ENCODE assay signal across 18 mouse cellular contexts in the genomic region with DNA sequence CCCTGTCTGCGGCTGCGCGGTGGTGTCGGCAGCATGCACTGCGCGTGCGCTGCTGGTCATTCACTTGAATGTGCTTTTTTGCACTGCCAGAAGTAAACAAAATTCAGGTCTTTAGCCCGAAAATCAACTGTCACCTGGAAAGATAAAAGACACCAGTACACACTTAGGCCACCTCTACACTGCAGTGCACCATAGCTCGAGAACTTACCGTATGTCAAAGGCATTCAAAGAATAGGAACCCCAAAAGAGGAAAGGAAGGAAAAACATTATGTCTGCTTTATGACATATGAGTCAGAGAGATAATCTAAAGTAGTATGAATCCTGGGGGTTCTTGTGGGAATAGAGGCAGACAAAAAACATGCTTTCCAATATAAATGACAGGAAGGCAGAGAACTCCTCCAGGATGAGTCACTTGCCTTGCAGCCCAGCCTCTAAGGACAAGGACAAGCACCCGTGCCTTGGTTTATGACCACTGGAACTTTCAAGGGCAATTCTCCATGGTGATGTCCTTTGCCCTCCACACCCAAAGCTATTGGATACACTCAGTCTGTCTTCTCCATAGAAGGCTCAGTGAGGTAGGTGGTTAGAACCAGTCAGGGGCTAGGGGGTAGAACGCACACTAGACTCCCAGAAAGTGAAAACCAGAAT.
DNase-seq lines count a peak whose midpoint lies in the region; ATAC-seq lines count a peak whose summit lies in the region.
"Had no signal": no experiment of that assay in that cellular context is flagged by ENCODE, and none has a peak within 500 bp of the region (broad histone marks: within the 10 kb centered on the region; RNA-seq: fewer than 3 reads in every experiment).

No protein-coding gene starts in this region.

- no peaks in the 10 kb centered on the region for H3K9me3 ChIP-seq in intestine, embryonic 14.5 days (ENCODE audit: control insufficient read depth, low read length)
- H3K9me3 ChIP-seq: embryonic facial prominence, embryonic 15.5 days; forebrain, embryonic 15.5 days; heart, embryonic 13.5 days; hindbrain, embryonic 15.5 days had no signal

- H3K4me1 ChIP-seq in intestine, embryonic 14.5 days (replicated peaks; ENCODE audit: control insufficient read depth, insufficient read depth, low read length), result no peaks in the 10 kb centered on the region
- H3K4me1 ChIP-seq: embryonic facial prominence, embryonic 15.5 days; forebrain, embryonic 15.5 days; heart, embryonic 13.5 days; hindbrain, embryonic 15.5 days had no signal

- H3K4me2 ChIP-seq in intestine, embryonic 14.5 days (ENCODE audit: low read length), result no peak overlapping the region
- H3K4me2 ChIP-seq: embryonic facial prominence, embryonic 15.5 days; forebrain, embryonic 15.5 days; heart, embryonic 13.5 days; hindbrain, embryonic 15.5 days had no signal

- no peaks in the 10 kb centered on the region for H3K36me3 ChIP-seq in intestine, embryonic 14.5 days (ENCODE audit: control insufficient read depth, insufficient read depth, low read length)
- H3K36me3 ChIP-seq: embryonic facial prominence, embryonic 15.5 days; forebrain, embryonic 15.5 days; heart, embryonic 13.5 days; hindbrain, embryonic 15.5 days had no signal

- peak; percentile 87 for ATAC-seq in intestine, embryonic 14.5 days (replicated peaks; ENCODE audit: low FRiP score, low TSS enrichment, low read depth)
- ATAC-seq: forebrain, embryonic 15.5 days had no signal

- no peak overlapping the region for H3K4me3 ChIP-seq in intestine, embryonic 14.5 days (ENCODE audit: low read depth, low read length)
- H3K4me3 ChIP-seq: embryonic facial prominence, embryonic 15.5 days; erythroblast, embryonic 14.5 days; forebrain, embryonic 15.5 days; heart, embryonic 13.5 days; hindbrain, embryonic 15.5 days had no signal

- DNase-seq in adrenal gland, adult 2 months, result peak; percentile 84
- peak; percentile 62 for DNase-seq in adrenal gland, postnatal 10 days
- no peak for DNase-seq in intestine, embryonic 14.5 days (ENCODE audit: low spot score)
- peak; percentile 57 for DNase-seq in large intestine, adult 2 months (ENCODE audit: low read depth, low spot score)
- no peak for DNase-seq in lung, postnatal 4 days
- no peak for DNase-seq in left cerebral cortex, postnatal 25 days (ENCODE audit: low spot score in 2 of 2)
- DNase-seq in kidney, postnatal 10 days, result no peak
- DNase-seq: cerebellum, adult 8-10 months; cerebellum, postnatal 14 days; embryo, embryonic 11 days; gastrocnemius, postnatal 36 days; heart, adult 11 months; heart, postnatal 36 days had no signal

- no peak overlapping the region for H3K27ac ChIP-seq in intestine, embryonic 14.5 days (ENCODE audit: low read depth)
- H3K27ac ChIP-seq: embryonic facial prominence, embryonic 15.5 days; forebrain, embryonic 15.5 days; heart, embryonic 13.5 days; hindbrain, embryonic 15.5 days had no signal

- no peak overlapping the region for H3K9ac ChIP-seq in intestine, embryonic 14.5 days (ENCODE audit: low read length)
- H3K9ac ChIP-seq: embryonic facial prominence, embryonic 15.5 days; forebrain, embryonic 15.5 days; heart, embryonic 13.5 days; hindbrain, embryonic 15.5 days had no signal

- no peaks in the 10 kb centered on the region for H3K27me3 ChIP-seq in intestine, embryonic 14.5 days (replicated peaks; ENCODE audit: control insufficient read depth, insufficient read depth, low read length)
- H3K27me3 ChIP-seq: embryonic facial prominence, embryonic 15.5 days; forebrain, embryonic 15.5 days; heart, embryonic 13.5 days; hindbrain, embryonic 15.5 days had no signal

- WGBS in intestine, embryonic 14.5 days, result 84% methylated on average over 12 of the region's 12 CpGs
- WGBS in large intestine, adult 2 months, result 76% methylated on average over 12 of the region's 12 CpGs

- intact Hi-C loops in left cerebral cortex, postnatal 25 days (cut with DNase I), result no loop called here

Comparison
In these comparisons a context has a peak if more than half of its experiments do, and no peak if none do; other contexts are left out.
1. DNase-seq: peak in adrenal gland, adult 2 months (single experiment), adrenal gland, postnatal 10 days (single experiment) and large intestine, adult 2 months (single experiment); none in intestine, embryonic 14.5 days (single experiment), lung, postnatal 4 days (0 of 2), left cerebral cortex, postnatal 25 days (0 of 2) and kidney, postnatal 10 days (single experiment).